Mouse (Mus musculus) stomach, postnatal 0 days (tissue): ENCODE measurements around the gene Foxn2.

Source experiments
- CTCF ChIP-seq: IDR thresholded peaks from 2 replicates; pipeline ENCODE4 v1.5.1; 2016; ENCODE audit warnings: antibody characterized with exemption, low read depth, mild to moderate bottlenecking, moderate library complexity
- EP300 ChIP-seq: optimal IDR thresholded peaks from 2 replicates; pipeline ENCODE3; 2016; ENCODE audit warnings: antibody characterized with exemption

GRCm38 (mm10) chr17:88516477-88516876 lies 76.0 kb downstream of the Foxn2 start:
- no peak for TF ChIP-seq EP300
- no peak for TF ChIP-seq CTCF
